Mouse (Mus musculus) thymus, adult 2 months (tissue): ENCODE measurements around the gene Ugt1a6a.

Source experiments
- CTCF ChIP-seq: fragments of 200-500 bp; IDR thresholded peaks from 2 replicates; pipeline ENCODE4 v1.5.1; 2012; ENCODE audit warnings: mild to moderate bottlenecking, control low read depth, low read length, moderate library complexity, borderline replicate concordance; ENCODE audit not compliant: control insufficient read depth, poor library complexity, insufficient read depth; ENCODE audit errors: extremely low read depth
- POLR2A ChIP-seq: fragments of 200-500 bp; IDR thresholded peaks from 2 replicates; pipeline ENCODE4 v1.6.1; 2012; ENCODE audit warnings: mild to moderate bottlenecking, low read length, control low read depth, moderate library complexity; ENCODE audit not compliant: control insufficient read depth, poor library complexity, insufficient read depth; ENCODE audit errors: extremely low read depth

GRCm38 (mm10) chr1:88230421-88230820 lies 95.8 kb downstream of the Ugt1a6a start:
- no peak for TF ChIP-seq POLR2A
- no peak for TF ChIP-seq CTCF
